Mouse (Mus musculus) kidney, postnatal 14 days (tissue): ENCODE measurements at regions not wholly inside any gene's neighbourhood (a gene's known extent, or its start where the extent isn't known, plus 50 kb on each side); places are given as distances from the start of the nearest gene placed in this dataset.
A peak's percentile ranks its signal among the peaks of the same experiment; 100 is the strongest.

Experiments used
- DNase-seq: peaks from one replicate; pipeline ENCODE4 v3.0.0; 2022; ENCODE audit warnings: mixed read lengths

DNA sequence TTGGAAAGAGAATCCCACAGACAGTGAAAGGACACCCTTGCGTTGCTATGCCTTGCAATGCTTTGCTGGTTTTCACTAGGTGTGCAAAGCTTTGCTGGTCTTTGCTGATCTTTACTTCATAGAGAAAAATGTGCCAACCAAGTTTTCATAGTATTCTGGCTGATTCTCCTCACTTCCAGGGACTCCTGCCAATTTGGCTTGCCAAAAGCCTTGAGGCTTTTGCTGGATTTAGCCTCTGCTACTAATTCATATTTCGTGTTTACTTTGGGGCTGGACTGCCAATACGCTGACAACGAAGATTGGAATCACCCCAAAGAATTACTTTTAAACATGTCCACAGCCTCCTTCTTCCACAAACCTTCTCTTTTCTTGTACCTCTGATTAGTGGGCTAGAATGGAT lies 162.2 kb upstream of the Ednrb start:
- DNase-seq, result no peak

DNA sequence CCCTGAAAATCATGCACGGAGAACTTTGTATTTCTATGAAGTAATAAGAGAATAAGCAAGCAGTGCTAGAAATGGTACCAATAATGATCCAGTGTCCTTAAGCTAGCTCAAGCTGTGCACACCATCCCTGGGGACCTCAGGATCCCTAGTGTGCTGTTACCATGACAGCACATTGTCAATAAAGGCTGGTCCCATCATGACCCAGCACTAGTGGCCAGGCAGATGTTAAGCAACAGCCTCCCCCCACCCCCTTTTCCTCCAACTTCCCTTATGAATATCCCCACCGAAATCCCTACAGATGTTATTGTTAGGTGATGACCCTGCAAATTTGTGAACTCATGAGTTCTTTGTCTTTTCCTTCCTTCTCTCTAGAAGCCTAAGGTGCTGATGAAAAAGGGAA lies 160.9 kb upstream of the Ednrb start:
- no peak for DNase-seq

DNA sequence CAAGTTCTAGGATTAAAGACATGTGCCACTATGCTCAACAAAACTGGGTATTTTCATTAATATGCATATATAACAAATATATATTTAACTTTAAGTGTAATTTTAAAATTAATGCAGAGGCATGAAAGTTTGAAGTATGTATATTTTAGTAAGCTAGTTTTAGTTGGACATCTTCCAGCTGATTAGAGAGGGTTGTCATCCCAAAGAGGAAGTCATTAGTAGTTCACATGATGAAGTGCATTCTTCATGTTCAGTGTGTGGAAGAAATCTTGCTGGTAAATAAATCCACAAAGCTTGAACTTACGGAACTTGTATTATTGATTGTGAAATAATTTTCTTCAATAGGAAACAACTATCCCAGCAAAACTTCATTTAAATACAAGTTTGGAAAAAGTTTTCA lies 158.2 kb upstream of the Ednrb start:
- DNase-seq, result no peak

DNA sequence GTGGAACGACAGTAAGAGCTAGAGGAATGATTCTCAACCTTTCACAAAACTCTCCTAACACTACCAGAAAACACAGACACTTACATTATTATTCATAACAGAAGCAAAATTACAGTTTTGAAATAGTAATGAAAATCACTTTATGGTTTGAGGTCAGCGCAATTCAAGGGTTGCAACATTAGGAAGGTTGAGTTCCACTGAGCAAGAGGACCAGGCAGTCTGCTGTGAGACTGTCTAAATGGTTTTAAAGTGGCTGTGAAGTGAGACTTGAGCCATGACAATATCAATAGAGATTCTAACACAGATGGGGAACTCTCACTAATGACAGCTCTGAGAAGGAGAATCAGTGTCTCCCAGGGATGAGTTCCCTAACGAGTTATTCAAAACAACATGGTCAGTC lies 146.2 kb upstream of the Ednrb start:
- DNase-seq, result no peak

DNA sequence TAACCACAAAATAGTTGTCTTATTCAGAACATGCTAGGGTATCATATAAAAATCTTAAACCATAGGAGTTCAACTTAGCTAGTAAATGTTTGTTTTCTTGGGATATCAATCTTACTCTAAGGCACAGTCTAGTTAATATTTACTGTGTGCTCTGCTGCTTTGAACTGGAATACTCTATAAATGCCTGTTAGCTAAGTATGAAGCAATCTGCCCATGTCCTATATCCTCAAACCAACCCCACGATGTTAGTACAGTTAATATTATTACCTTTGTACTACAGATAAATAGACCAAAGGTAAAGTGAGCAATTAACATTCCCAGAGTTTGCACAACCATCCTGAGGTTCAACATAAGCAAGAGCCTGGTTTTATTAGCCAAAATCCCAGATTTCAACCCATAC lies 145.7 kb upstream of the Ednrb start:
- peak; percentile 5 for DNase-seq

DNA sequence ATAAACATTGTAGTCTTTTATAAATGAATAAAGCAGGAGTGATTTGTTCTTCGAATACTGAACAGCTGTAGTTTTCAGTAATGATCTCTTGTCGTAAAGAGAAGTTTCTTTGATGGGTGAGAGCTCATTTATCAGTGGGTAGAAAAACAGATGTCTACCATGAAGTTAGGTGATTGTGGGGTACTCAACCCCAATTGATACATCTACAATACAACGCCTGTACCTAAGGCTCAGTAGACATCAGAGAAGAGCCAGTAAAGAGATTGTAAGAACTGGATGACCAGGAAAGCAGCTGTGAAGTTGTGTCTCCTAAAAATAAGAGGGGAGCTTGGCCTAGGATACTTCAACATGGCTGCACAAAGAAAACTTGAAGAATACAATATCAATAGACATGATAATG lies 143.1 kb upstream of the Ednrb start:
- DNase-seq, result no peak

DNA sequence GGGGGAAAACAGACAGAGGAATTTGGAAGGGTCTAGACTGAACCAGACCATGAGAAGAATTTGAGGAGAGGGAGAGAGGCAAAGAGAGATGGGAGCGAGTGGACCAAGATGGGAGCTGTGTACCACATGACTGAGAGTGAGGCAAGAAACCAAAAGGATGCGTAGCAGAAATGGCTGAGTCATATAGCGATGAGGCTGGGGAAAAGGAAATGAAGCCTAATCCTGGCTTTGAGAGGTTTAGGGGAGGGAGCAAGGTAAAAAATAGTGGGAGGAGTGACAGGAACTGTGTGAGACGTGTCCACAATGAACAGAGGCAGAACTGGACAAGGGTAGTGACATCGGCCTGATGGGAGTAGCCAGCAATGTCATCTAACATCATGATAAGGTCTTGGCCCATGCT lies 140.1 kb upstream of the Ednrb start:
- DNase-seq, result no peak

DNA sequence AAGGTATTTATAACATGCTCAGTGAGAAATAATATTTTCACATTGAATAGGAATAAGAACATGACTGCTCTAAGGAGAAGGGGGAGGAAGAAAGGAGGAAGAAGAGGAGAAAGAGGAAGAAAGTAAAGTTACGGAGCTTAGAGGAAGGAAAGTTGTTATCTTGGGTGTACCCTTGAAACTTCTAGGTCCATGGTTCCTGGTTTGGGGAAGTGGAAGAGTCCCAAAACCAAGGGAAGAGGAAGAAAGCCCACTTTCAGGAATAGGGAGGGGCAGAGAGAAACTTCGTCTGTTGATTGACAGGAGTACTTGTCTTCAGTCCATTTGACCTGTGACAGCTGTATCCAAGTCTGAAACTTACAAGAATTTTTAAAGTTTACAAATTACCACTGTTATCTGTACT lies 134.6 kb upstream of the Ednrb start:
- no peak for DNase-seq

DNA sequence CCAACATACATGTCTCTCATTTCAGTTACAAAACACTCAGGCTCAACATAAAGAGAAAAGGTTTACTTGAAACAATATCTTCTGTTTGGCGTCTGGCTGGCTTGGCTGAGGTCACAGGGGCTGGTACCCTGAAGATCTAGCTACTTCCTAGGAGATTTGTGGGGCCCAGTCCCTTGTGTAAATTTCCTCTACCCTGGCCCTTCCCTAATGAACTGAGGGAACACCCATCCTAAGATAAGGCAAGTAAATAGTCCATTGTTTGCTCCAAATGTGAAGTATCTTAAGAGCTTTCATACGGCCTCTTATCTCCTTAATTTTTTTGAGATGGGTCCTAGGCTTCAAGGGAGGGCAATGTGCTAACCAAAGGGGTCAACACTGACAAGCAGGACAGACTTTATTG lies 133.6 kb upstream of the Ednrb start:
- DNase-seq, result no peak

DNA sequence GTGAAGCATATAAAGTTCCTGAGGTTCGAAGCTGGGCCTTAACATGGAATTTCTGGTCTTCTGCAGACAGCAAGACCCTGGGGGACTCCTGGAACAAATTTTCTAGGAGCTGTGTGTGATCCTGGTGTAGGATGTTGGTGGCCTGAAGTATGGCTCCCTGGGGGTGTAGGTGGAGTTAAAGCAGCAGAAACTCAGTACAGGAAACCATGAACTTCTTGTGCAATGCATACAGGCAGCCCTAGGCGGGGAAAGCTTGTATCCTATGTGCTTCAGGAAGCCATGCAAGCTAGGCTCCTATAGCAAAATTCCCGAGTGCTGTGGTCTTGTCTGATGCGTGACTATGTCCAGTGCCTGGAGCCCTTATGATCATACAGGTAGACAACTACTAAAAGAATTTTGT lies 129.8 kb upstream of the Ednrb start:
- DNase-seq, result no peak

DNA sequence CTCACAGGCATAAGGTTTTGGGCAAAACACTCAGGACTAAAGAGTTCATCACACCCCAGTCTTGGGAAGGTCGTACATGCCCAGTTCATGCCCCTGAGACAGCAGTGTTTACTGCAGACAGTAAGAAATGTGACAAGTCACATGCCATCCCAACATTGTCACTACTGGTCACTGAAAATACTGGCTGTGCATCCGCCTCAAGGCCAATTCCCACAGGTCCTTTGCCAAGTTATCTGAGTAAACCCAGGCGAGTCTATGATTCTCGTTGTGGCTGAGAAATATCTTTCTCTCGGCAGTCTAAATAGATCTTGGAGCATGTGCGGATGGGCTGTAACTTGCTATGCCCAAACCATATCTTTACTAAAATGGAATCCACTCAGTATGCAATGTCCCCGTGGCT lies 128.9 kb upstream of the Ednrb start:
- no peak for DNase-seq

DNA sequence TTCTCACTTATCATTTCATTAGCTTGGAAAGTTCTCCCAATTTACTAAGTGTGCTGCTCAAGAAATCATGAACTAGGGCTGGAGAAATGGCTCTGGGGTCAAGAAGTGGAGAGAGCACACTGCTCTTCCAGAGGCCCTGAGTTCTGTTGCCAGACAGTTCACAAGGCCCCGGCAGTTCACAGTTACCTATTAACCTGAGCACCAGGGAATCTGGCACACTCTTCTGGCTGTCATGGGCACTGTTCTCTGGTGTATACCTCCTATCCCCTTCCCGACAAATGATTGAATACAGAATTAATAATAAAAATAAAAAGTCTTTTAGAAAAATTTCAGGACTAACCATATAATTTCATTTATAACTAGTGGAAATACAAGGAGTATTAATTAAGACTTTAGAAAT lies 125.1 kb upstream of the Ednrb start:
- peak; percentile 61 for DNase-seq

DNA sequence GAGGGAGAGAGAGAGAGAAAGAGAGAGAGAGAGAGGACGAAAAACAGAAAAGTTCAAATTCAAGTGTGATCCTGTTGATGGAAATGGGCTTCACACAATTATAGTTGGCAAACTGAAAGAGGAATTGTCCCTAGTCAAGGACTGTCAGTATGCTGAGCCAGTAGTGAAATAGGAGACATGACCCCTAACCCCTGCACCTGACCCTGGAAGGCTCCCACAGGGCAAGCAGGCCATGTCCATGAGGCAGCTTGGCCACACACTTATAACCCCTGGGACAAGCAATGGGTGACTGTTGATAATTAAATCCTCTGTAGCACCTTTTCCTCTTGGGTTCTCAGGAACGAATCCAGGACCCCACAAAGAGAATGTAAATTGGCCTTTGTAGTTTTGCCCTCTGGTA lies 122.1 kb upstream of the Ednrb start:
- DNase-seq, result no peak

DNA sequence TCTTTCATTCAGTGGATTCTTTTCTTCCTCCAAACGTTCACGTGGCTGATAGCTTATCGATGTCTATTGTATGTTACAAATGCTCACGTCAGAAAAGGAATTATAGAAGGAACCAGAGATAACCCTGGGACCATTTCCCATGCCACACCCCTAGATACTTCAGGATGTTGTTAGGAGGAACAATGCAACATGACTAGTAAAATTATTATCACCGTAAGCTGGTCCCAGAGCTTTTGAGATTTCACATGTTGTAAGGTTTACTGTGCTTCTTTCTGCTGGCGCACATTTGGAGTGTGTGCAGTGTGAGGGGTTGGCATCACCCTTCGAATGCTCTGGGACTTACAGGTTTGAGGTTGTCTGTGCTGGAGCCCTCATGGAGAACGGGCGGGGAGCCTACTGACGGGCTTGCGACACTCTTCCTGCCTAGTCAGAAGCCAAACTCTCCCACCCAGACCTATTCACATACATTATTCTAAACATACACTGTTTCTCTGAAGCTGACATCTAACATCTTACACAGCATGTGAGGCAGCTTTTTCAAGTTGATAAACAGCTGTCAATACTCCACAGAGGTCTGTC lies 118.2 kb upstream of the Ednrb start:
- DNase-seq, result no peak

DNA sequence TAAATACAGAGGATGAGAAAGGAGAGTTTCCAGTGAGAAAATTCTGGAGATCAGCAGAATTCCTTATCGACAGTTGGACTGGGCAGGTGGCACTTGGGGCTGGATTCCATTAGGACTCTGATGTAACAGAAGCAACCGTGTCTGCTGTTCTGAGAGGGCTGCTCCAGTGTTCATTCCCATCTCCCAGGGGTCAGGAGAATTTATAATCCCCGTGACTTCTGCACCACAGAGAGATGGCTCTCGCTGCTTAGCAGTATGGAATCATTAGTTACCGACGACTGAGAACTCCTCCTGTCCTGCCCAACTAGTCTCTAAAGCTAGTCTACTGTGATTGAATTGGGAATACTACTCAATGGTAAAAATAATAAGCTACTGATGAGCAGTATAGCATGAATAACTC lies 107.7 kb upstream of the Ednrb start:
- no peak for DNase-seq

DNA sequence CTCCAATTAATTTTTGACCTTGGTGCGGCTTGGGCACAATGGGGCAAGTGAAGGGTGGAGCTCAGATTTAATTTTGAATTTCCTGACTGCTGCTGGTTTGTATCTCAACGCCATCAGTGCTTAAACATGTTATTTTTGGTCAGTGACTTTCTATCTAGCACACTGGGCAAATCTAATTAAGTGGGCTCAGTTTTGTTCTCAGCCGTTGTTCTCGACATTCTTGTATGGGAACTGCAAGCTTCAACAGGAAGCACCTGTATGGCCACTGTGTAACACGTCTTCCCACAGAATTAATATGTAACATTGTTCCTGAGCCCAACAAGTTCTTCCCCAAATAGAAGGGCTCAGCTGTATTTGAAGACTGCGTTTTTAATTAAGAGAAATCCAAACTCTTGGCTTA lies 105.7 kb upstream of the Ednrb start:
- DNase-seq, result peak; percentile 19

DNA sequence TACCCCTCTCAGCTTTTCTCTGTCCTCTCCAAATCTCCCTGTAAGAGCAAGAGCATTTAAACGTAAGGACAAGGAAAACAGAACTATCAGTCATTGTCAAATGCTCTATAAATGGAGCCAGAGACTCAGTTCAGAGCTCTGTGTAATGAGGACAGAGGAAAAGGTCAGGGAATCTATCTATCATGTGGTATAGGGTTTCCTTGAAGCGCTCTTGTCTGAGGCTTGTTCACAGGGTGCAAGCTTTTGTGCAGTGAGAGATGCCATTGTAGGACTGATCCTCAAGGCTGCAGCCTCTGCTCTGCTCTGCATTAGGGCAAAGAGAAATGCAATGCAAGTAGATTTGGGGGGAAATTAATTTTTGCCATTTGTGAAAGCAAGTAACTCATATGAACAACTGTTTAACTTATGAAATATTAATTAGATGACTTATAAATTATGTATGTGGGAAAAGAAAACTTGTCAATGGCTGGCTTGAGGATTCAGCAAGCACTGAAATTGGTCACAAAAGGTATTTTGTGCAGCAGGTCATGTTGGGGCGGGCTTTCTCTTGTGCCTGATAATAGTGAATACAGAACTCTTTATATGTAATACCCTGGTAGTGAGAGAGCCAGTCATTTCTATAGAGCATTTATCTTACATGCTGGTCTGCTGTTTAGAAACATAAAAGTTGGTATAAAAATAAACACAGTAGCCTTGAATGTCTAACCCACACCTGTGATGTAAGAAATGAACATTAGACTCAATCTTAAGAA lies 104.0 kb upstream of the Ednrb start:
- DNase-seq, result no peak

DNA sequence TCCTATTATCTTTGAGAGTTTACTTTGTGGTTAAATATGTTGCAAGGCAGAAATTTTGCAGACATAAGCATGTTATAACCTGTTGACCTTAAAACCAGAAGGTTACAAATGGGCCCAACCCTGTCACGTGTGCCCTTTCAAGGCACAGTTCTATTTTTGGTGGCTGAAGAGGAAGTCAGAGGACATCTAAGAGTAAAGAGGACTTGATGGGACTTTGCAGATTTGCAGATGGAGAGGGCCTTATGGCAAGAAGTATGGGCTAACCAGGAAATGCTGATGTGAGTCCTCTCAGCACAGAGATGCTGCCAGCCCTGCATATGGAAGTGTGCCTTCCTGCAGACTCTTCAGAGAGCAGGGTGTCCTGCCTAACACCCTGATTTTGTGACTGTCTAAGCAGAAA lies 101.6 kb upstream of the Ednrb start:
- DNase-seq, result no peak

DNA sequence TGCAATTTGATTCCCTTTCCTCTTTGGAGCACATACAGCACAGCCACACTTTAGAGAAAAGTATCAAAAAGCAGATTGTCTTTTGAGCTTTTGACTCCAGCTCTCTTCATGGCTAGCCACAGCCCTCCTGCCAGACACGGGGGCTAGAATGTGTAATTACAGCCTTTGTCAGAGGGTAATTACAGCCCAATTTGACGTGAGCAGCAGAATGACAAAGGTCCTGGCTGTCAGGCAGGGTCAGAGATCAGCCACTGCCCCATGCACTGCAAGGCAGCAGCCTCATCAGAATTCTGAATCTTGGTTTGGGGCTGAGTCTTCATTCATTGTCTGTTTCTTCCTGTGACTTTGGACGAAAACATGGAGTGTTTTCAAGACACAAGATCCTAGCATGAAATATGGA lies 95.7 kb upstream of the Ednrb start:
- no peak for DNase-seq

DNA sequence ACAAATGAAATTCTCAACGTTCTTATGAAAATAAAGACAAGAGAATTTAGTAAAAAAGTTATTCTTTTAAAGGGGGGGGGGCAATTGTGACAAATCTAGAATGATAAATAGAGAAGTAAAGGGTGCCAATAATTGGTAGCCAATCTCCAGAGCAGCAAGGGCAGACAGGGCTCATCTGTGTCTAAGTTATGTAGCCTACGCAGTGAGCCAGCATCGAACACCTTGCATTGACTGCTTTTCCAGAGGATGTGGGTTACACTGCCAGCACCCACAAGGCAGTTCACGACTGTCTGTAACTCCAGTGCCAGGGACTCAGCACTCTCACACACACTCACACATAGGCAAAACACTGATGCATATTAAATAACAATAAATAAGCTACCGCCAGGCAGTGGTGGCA lies 94.7 kb upstream of the Ednrb start:
- no peak for DNase-seq

DNA sequence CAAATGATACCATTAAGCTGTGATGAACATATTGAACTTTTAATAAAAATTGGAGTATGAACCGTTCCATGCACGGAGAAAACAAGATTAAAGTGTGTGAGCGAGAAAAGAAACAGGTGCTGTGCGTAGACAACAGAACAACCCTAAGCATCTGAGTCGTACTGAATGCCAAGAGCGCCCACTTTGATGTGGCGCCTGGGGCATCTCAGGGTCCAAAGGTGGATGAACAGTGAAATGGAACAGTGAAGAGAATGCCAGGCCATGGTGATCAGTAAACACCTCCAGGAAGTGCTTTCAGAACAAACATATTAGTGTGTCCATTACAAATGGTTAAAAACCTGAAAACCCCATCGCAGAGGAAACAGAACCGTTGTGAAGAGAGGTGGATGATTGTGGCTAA lies 94.0 kb upstream of the Ednrb start:
- DNase-seq, result peak; percentile 70

DNA sequence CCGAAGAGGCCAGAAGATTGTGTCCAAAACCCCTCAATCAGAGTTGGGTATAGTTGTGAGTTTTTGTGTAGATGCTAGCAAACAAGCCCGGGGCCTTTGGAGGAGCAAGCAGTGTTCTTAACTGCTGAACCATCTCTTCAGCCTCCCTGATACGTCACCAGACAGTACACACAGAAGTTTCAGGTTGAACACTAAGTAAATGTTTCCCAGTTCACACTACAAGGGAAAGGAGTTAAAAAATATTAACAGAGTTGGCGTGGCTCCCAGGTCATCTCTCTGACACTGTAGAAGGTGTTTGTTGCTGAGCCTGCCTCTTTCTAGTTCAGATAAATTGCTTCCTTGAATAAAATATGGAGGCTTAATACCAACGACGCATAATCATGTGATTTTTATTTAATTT lies 93.5 kb upstream of the Ednrb start:
- peak; percentile 85 for DNase-seq

DNA sequence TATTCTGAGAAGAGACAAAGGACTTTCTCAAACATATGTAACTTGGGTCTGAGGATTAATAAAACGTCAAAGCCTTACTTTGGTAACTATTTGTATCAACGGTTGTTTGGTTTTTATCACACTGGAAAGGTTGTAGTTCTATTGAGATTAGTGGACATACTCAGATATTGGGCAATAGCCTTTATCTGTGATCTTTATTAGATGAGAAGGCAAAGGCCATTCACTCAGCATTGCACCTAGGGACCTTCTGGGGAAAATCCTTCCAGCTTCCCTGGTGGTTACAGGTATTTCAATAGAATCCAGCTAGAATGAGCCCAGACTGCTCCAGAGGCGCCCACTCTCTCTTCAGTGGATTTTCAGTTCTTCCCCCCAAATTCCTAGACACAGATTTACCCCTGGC lies 89.6 kb upstream of the Ednrb start:
- no peak for DNase-seq

DNA sequence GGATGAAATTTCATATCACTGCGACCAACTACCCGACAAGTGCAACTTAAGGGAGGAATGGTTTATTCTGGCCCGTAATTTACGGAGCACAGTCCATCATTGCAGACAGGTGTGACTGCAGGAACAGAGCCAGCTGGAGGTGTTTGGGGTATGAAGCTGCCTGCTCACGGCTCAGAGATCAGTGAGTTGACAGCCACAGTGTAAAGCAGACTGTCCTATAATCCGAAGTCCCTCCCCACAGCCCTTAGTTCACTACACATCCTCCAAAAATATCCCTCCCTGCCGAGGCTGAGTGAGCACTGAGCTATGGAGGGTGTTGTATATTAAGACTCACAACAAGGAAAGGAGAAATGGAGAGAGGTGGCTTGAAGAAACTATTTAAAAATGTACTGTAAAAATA lies 88.0 kb upstream of the Ednrb start:
- no peak for DNase-seq

DNA sequence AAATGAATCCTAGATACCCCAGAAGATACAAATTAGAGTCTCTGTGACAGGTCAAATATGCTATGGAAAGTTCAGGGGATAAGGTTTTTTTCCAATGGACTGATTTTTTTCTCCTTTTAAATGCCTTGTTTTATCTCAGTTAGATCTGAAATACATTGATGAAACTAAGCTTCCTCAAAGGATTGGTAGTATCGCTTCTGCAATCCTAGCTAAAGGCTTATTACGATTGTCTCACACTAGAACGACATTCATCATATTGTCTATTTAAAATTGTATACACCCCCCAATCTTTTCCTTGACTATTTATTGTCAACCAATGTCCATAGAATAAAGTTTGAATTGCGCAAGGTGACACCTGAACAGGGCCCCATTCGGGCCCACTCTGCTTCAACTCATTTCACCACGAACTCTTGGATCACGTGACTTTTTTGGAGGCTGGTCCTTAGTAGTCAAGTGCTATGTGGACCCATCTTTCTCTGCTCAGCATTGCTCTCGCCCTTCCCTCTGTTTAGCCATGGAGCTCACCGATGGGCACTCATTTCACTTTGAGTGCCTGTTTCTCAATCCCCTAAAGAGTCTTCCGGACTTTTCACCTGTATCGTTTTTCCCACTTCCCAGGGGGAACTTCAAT lies 85.6 kb upstream of the Ednrb start:
- DNase-seq, result no peak
